Mouse (Mus musculus) hindbrain, embryonic 10.5 days (tissue): ENCODE measurements around the gene Klk8. TPM values are rescaled to one million over a fixed set of nuclear protein-coding genes. Genes with fewer than 3 reads are reported as not detected.

Source experiments
- DNase-seq: peaks from one replicate; pipeline ENCODE4 v3.0.0-alpha.2; 2017; ENCODE audit warnings: low spot score
- H3K27ac ChIP-seq: fragments of 300-500 bp; sonication (generic); 2 replicates; pipeline ENCODE4 v1.5.1; 2016; ENCODE audit warnings: mild to moderate bottlenecking, moderate library complexity
- H3K27me3 ChIP-seq: fragments of 300-500 bp; sonication (generic); 2 replicates; pipeline ENCODE4 v1.6.1; 2016; ENCODE audit warnings: mild to moderate bottlenecking; ENCODE audit not compliant: poor library complexity, insufficient read depth, severe bottlenecking
- H3K36me3 ChIP-seq: fragments of 300-500 bp; sonication (generic); 2 replicates; pipeline ENCODE4 v1.6.1; 2016; ENCODE audit warnings: mild to moderate bottlenecking, moderate library complexity
- H3K4me1 ChIP-seq: fragments of 300-500 bp; sonication (generic); replicated peaks from 2 replicates; pipeline ENCODE4 v1.6.1; 2016; ENCODE audit warnings: mild to moderate bottlenecking
- H3K4me3 ChIP-seq: fragments of 300-500 bp; sonication (generic); 2 replicates; pipeline ENCODE4 v1.5.1; 2016; ENCODE audit warnings: mild to moderate bottlenecking, moderate library complexity
- H3K9me3 ChIP-seq: fragments of 300-500 bp; sonication (generic); 2 replicates; pipeline ENCODE4 v1.6.1; 2016; ENCODE audit warnings: mild to moderate bottlenecking, moderate library complexity
- WGBS: fragments of 180-500 bp; shearing (Covaris S2); methylation state at CpG from one replicate; pipeline ENCODE4 v1.1.7; 2016; 5-methylcytosine and 5-hydroxymethylcytosine counted together
- polyA plus RNA-seq: library from polyadenylated mRNA; unstranded; fragments of >200 nt; fragmentation: Nextera tagmentation; extraction: Ambion mirVana; gene quantifications from 2 replicates; pipeline ENCODE4 v1.2.1, GENCODE M21; 2016

Klk8 gene
- polyA plus RNA-seq: 12.1 and 13.2 TPM in 2 replicates

- peak within 1 kb of the TSS; percentile 55 for H3K4me3 ChIP-seq
- H3K9me3 ChIP-seq: no peaks in the 10 kb centered on the region
- peaks cover 40% of the 10 kb centered on the region for H3K27me3 ChIP-seq
- peaks cover 26% of the 10 kb centered on the region for H3K4me1 ChIP-seq
- no peaks in the 10 kb centered on the region for H3K36me3 ChIP-seq
- peak; percentile 34 for DNase-seq
- no peak within 1 kb of the TSS for H3K27ac ChIP-seq
- under 1% methylated on average over 28 of the region's 28 CpGs for WGBS
Measured at GRCm38 (mm10) chr7:43797333-43797769, at the start of gene Klk8. Gene Klk8, plus strand, starts transcription at chr7:43797577.

- H3K27me3 ChIP-seq: no peaks in the 10 kb centered on the region
- DNase-seq: no peak
- H3K4me1 ChIP-seq: no peaks in the 10 kb centered on the region
- H3K27ac ChIP-seq: no peak overlapping the region
- H3K4me3 ChIP-seq: no peak overlapping the region
- H3K36me3 ChIP-seq: no peaks in the 10 kb centered on the region
- 58% methylated on average over 1 of the region's 1 CpGs for WGBS
- no peaks in the 10 kb centered on the region for H3K9me3 ChIP-seq
Measured at GRCm38 (mm10) chr7:43747788-43748187, 49.6 kb upstream of the Klk8 start.

- Histone ChIP-seq H3K36me3 (no peaks in the 10 kb centered on the region), H3K27me3 (no peaks in the 10 kb centered on the region), H3K4me3 (no peak overlapping the region), H3K9me3 (no peaks in the 10 kb centered on the region), H3K27ac (no peak overlapping the region), H3K4me1 (no peaks in the 10 kb centered on the region)
- 78% methylated on average over 2 of the region's 2 CpGs for WGBS
- no peak for DNase-seq
Measured at GRCm38 (mm10) chr7:43752806-43753205, 44.6 kb upstream of the Klk8 start.

- Histone ChIP-seq H3K4me1 (no peaks in the 10 kb centered on the region), H3K9me3 (no peaks in the 10 kb centered on the region), H3K27me3 (no peaks in the 10 kb centered on the region), H3K4me3 (no peak overlapping the region), H3K27ac (no peak overlapping the region), H3K36me3 (no peaks in the 10 kb centered on the region)
- no peak for DNase-seq
- WGBS: 54% methylated on average over 8 of the region's 8 CpGs
Measured at GRCm38 (mm10) chr7:43766484-43766883, 30.9 kb upstream of the Klk8 start.

GRCm38 (mm10) chr7:43768597-43768996 lies 28.8 kb upstream of the Klk8 start, which contains the start of gene Klk12:
Gene Klk12, plus strand, starts transcription at chr7:43768897.
- H3K9me3 ChIP-seq: no peaks in the 10 kb centered on the region
- DNase-seq: no peak
- no peaks in the 10 kb centered on the region for H3K4me1 ChIP-seq
- H3K36me3 ChIP-seq: no peaks in the 10 kb centered on the region
- H3K27ac ChIP-seq: no peak within 1 kb of the TSS
- H3K27me3 ChIP-seq: no peaks in the 10 kb centered on the region
- H3K4me3 ChIP-seq: no peak within 1 kb of the TSS
- 82% methylated on average over 4 of the region's 4 CpGs for WGBS

- DNase-seq: no peak
- H3K4me1 ChIP-seq: peaks cover 6% of the 10 kb centered on the region; the same call in 1 of the 2 replicates
- 94% methylated on average over 8 of the region's 8 CpGs for WGBS
- no peaks in the 10 kb centered on the region for H3K27me3 ChIP-seq
- H3K27ac ChIP-seq: no peak overlapping the region
- H3K9me3 ChIP-seq: no peaks in the 10 kb centered on the region
- H3K36me3 ChIP-seq: no peaks in the 10 kb centered on the region
- H3K4me3 ChIP-seq: no peak overlapping the region
Measured at GRCm38 (mm10) chr7:43769636-43770035, 27.7 kb upstream of the Klk8 start.

- Histone ChIP-seq H3K4me1 (peaks cover 16% of the 10 kb centered on the region), H3K27me3 (no peaks in the 10 kb centered on the region), H3K36me3 (no peaks in the 10 kb centered on the region), H3K27ac (no peak overlapping the region), H3K9me3 (no peaks in the 10 kb centered on the region), H3K4me3 (no peak overlapping the region)
- WGBS: 93% methylated on average over 10 of the region's 10 CpGs
- no peak for DNase-seq
Measured at GRCm38 (mm10) chr7:43770701-43771100, 26.7 kb upstream of the Klk8 start.

- Histone ChIP-seq H3K9me3 (no peaks in the 10 kb centered on the region), H3K4me3 (no peak overlapping the region), H3K27ac (no peak overlapping the region), H3K27me3 (0 out of 2 replicates have a peak, but pooled peaks cover 2% of the 10 kb centered on the region), H3K4me1 (peaks cover 18% of the 10 kb centered on the region), H3K36me3 (no peaks in the 10 kb centered on the region)
- WGBS: 92% methylated on average over 6 of the region's 6 CpGs
- DNase-seq: no peak
Measured at GRCm38 (mm10) chr7:43771916-43772315, 25.5 kb upstream of the Klk8 start.

- Histone ChIP-seq H3K9me3 (no peaks in the 10 kb centered on the region), H3K27me3 (0 out of 2 replicates have a peak, but pooled peaks cover 2% of the 10 kb centered on the region), H3K4me3 (no peak overlapping the region), H3K27ac (no peak overlapping the region), H3K36me3 (no peaks in the 10 kb centered on the region), H3K4me1 (peaks cover 18% of the 10 kb centered on the region)
- no peak for DNase-seq
- 72% methylated on average over 3 of the region's 3 CpGs for WGBS
Measured at GRCm38 (mm10) chr7:43772901-43773300, 24.5 kb upstream of the Klk8 start.

- H3K27ac ChIP-seq: peak within 1 kb of the TSS; percentile 82
- no peaks in the 10 kb centered on the region for H3K36me3 ChIP-seq
- 92% methylated on average over 5 of the region's 5 CpGs for WGBS
- H3K9me3 ChIP-seq: no peaks in the 10 kb centered on the region
- H3K4me3 ChIP-seq: no peak within 1 kb of the TSS
- H3K27me3 ChIP-seq: 0 out of 2 replicates have a peak, but pooled peaks cover 2% of the 10 kb centered on the region
- no peak for DNase-seq
- H3K4me1 ChIP-seq: peaks cover 18% of the 10 kb centered on the region
Measured at GRCm38 (mm10) chr7:43774364-43774763, 23.0 kb upstream of the Klk8 start, which contains the start of gene Klk11. Gene Klk11, plus strand, starts transcription at chr7:43774604.

GRCm38 (mm10) chr7:43774802-43775201 lies 22.6 kb upstream of the Klk8 start:
- H3K4me3 ChIP-seq: no peak overlapping the region
- H3K4me1 ChIP-seq: peaks cover 18% of the 10 kb centered on the region
- no peaks in the 10 kb centered on the region for H3K36me3 ChIP-seq
- DNase-seq: no peak
- WGBS: 35% methylated on average over 6 of the region's 6 CpGs
- no peaks in the 10 kb centered on the region for H3K9me3 ChIP-seq
- H3K27ac ChIP-seq: peak overlapping the region; percentile 82
- 0 out of 2 replicates have a peak, but pooled peaks cover 2% of the 10 kb centered on the region for H3K27me3 ChIP-seq

GRCm38 (mm10) chr7:43775311-43776057 lies 21.9 kb upstream of the Klk8 start:
- Histone ChIP-seq H3K36me3 (no peaks in the 10 kb centered on the region), H3K4me3 (no peak overlapping the region), H3K27me3 (peaks cover 2% of the 10 kb centered on the region; the same call in 1 of the 2 replicates), H3K9me3 (no peaks in the 10 kb centered on the region), H3K27ac (peak overlapping the region; percentile 82), H3K4me1 (peaks cover 18% of the 10 kb centered on the region)
- 46% methylated on average over 7 of the region's 7 CpGs for WGBS
- no peak for DNase-seq

GRCm38 (mm10) chr7:43776506-43776905 lies 20.9 kb upstream of the Klk8 start:
- 85% methylated on average over 5 of the region's 5 CpGs for WGBS
- no peaks in the 10 kb centered on the region for H3K36me3 ChIP-seq
- peaks cover 18% of the 10 kb centered on the region for H3K4me1 ChIP-seq
- no peaks in the 10 kb centered on the region for H3K9me3 ChIP-seq
- peaks cover 2% of the 10 kb centered on the region; the same call in 1 of the 2 replicates for H3K27me3 ChIP-seq
- no peak overlapping the region for H3K4me3 ChIP-seq
- DNase-seq: no peak
- no peak overlapping the region for H3K27ac ChIP-seq
